Mouse (Mus musculus): ENCODE measurements around the gene Sec62. TPM values are rescaled to one million over a fixed set of nuclear protein-coding genes. Genes with fewer than 3 reads are reported as not detected.

Sec62 gene
- polyA plus RNA-seq (2012; rRNA removed; ENCODE audit: low replicate concordance) = 7.4 and 16.9 TPM in 2 replicates

GRCm38 (mm10) chr3:30792737-30793402, at the start of gene Sec62:
Sec62 (plus strand) TSS chr3:30792875.

GRCm38 (mm10) chr3:30746006-30746405, 46.7 kb upstream of the Sec62 start, which contains the start of gene Samd7:
Samd7 (plus strand) TSS chr3:30746293.

GRCm38 (mm10) chr3:30855604-30856458, 63.2 kb downstream of the Sec62 start, which contains the start of gene Gpr160:
Gpr160 (plus strand) TSS chr3:30855950.

Other genes starting within 250 kb of the Sec62 start
- 1.9 and 4.1 TPM in 2 replicates for gene Mecom, start 244.9 kb upstream of the Sec62 start, polyA plus RNA-seq (2012; rRNA removed; ENCODE audit: low replicate concordance)
- gene Actrt3, start 192.9 kb upstream of the Sec62 start, polyA plus RNA-seq (2012; rRNA removed; ENCODE audit: low replicate concordance) = not detected in 2 replicates
- gene Mynn, start 190.8 kb upstream of the Sec62 start, polyA plus RNA-seq (2012; rRNA removed; ENCODE audit: low replicate concordance) = 3.8 and 12.1 TPM in 2 replicates
- not detected in 2 replicates for gene Lrriq4, start 148.4 kb upstream of the Sec62 start, polyA plus RNA-seq (2012; rRNA removed; ENCODE audit: low replicate concordance)
- not detected in 2 replicates for gene Lrrc34, start 145.0 kb upstream of the Sec62 start, polyA plus RNA-seq (2012; rRNA removed; ENCODE audit: low replicate concordance)
- gene Lrrc31, start 93.0 kb upstream of the Sec62 start, polyA plus RNA-seq (2012; rRNA removed; ENCODE audit: low replicate concordance) = not detected in 2 replicates
- not detected in 2 replicates for gene Samd7, start 46.6 kb upstream of the Sec62 start, polyA plus RNA-seq (2012; rRNA removed; ENCODE audit: low replicate concordance)
- 11.1 and 22.3 TPM in 2 replicates for gene Gpr160, start 63.1 kb downstream of the Sec62 start, polyA plus RNA-seq (2012; rRNA removed; ENCODE audit: low replicate concordance)
- gene Phc3, start 176.5 kb downstream of the Sec62 start, polyA plus RNA-seq (2012; rRNA removed; ENCODE audit: low replicate concordance) = 43.4 and 43.5 TPM in 2 replicates
- 15.1 and 18.9 TPM in 2 replicates for gene Prkci, start 202.9 kb downstream of the Sec62 start, polyA plus RNA-seq (2012; rRNA removed; ENCODE audit: low replicate concordance)